Mouse (Mus musculus) kidney, embryonic 15.5 days (tissue): Measurements from ENCODE around the gene Cd164l2. TPM values are rescaled to one million over a fixed set of nuclear protein-coding genes. Genes with fewer than 3 reads are reported as not detected.
A peak's percentile ranks its signal among the peaks of the same experiment; 100 is the strongest.

Experiments
- ATAC-seq: fragments of 200-750 bp; cut with Nextera tagmentation; replicated peaks from 2 replicates; pipeline ENCODE4 v1.8.0; 2017; ENCODE audit warnings: moderate TSS enrichment; ENCODE audit not compliant: low FRiP score
- H3K27ac ChIP-seq: fragments of 300-500 bp; sonication (generic); 2 replicates; pipeline ENCODE4 v1.5.1; 2015; ENCODE audit warnings: mild to moderate bottlenecking, inconsistent platforms
- H3K27me3 ChIP-seq: fragments of 300-500 bp; sonication (generic); 2 replicates; pipeline ENCODE4 v1.6.1; 2015; ENCODE audit warnings: inconsistent platforms
- H3K36me3 ChIP-seq: fragments of 300-500 bp; sonication (generic); 2 replicates; pipeline ENCODE4 v1.6.1; 2015; ENCODE audit warnings: inconsistent platforms
- H3K4me1 ChIP-seq: fragments of 300-500 bp; sonication (generic); 2 replicates; pipeline ENCODE4 v1.6.1; 2015; ENCODE audit warnings: inconsistent platforms
- H3K4me2 ChIP-seq: fragments of 300-500 bp; sonication (generic); 2 replicates; pipeline ENCODE4 v1.6.1; 2015; ENCODE audit warnings: moderate library complexity, mild to moderate bottlenecking, inconsistent platforms
- H3K4me3 ChIP-seq: fragments of 300-500 bp; sonication (generic); replicated peaks from 2 replicates; pipeline ENCODE4 v1.5.1; 2015; ENCODE audit warnings: mild to moderate bottlenecking, inconsistent platforms
- H3K9ac ChIP-seq: fragments of 300-500 bp; sonication (generic); 2 replicates; pipeline ENCODE4 v1.6.1; 2015; ENCODE audit warnings: mild to moderate bottlenecking, inconsistent platforms
- H3K9me3 ChIP-seq: fragments of 300-500 bp; sonication (generic); replicated peaks from 2 replicates; pipeline ENCODE4 v1.6.1; 2016; ENCODE audit warnings: inconsistent platforms
- WGBS: fragments of 180-500 bp; shearing (Covaris S2); methylation state at CpG from one replicate; pipeline ENCODE4 v1.1.7; 2015; ENCODE audit warnings: mixed read lengths; 5-methylcytosine and 5-hydroxymethylcytosine counted together
- polyA plus RNA-seq: library from polyadenylated mRNA; unstranded; fragments of >200 nt; fragmentation: Nextera tagmentation; extraction: Ambion mirVana; gene quantifications from 2 replicates; pipeline ENCODE4 v1.2.1, GENCODE M21; 2015

The Cd164l2 gene
- polyA plus RNA-seq, 1 experiment from 2014 or later = 8.2 TPM

GRCm38 (mm10) chr4:133197355-133197754, 14.6 kb upstream of the Cd164l2 start:
- Histone ChIP-seq H3K9me3 (no peaks in the 10 kb centered on the region), H3K36me3 (peaks cover 51% of the 10 kb centered on the region), H3K9ac (no peak overlapping the region), H3K4me3 (no peak overlapping the region), H3K4me2 (0 out of 2 replicates have a peak overlapping the region, but pooled peaks have one; percentile 22), H3K4me1 (peaks cover 59% of the 10 kb centered on the region), H3K27ac (peak overlapping the region; percentile 92), H3K27me3 (no peaks in the 10 kb centered on the region)
- WGBS = 15% methylated on average over 5 of the region's 5 CpGs
- ATAC-seq = no peak

GRCm38 (mm10) chr4:133197801-133198286, 14.1 kb upstream of the Cd164l2 start:
- ATAC-seq = peak; percentile 44; the same call in 1 of the 2 replicates
- Histone ChIP-seq H3K36me3 (peaks cover 46% of the 10 kb centered on the region), H3K27me3 (no peaks in the 10 kb centered on the region), H3K4me1 (peaks cover 59% of the 10 kb centered on the region), H3K9ac (no peak overlapping the region), H3K4me2 (0 out of 2 replicates have a peak overlapping the region, but pooled peaks have one; percentile 22), H3K4me3 (no peak overlapping the region), H3K9me3 (no peaks in the 10 kb centered on the region), H3K27ac (peak overlapping the region; percentile 92)
- WGBS = 21% methylated on average over 13 of the region's 13 CpGs

- 26% methylated on average over 19 of the region's 19 CpGs for WGBS
- Histone ChIP-seq H3K36me3 (peaks cover 39% of the 10 kb centered on the region), H3K4me2 (0 out of 2 replicates have a peak overlapping the region, but pooled peaks have one; percentile 22), H3K9ac (no peak overlapping the region), H3K4me1 (peaks cover 59% of the 10 kb centered on the region), H3K4me3 (no peak overlapping the region), H3K9me3 (no peaks in the 10 kb centered on the region), H3K27ac (peak overlapping the region; percentile 92), H3K27me3 (no peaks in the 10 kb centered on the region)
- ATAC-seq = 0 out of 2 replicates have a peak, but pooled peaks have one; percentile 13
Observed at GRCm38 (mm10) chr4:133198337-133199180, 13.4 kb upstream of the Cd164l2 start.

GRCm38 (mm10) chr4:133199743-133200142, 12.2 kb upstream of the Cd164l2 start:
- WGBS = 71% methylated on average over 6 of the region's 6 CpGs
- H3K36me3 ChIP-seq = peaks cover 27% of the 10 kb centered on the region
- no peak overlapping the region for H3K4me3 ChIP-seq
- H3K9ac ChIP-seq = peak overlapping the region; percentile 26; the same call in 1 of the 2 replicates
- H3K27ac ChIP-seq = peak overlapping the region; percentile 70
- ATAC-seq = no peak
- H3K4me1 ChIP-seq = peaks cover 64% of the 10 kb centered on the region
- H3K27me3 ChIP-seq = no peaks in the 10 kb centered on the region
- H3K4me2 ChIP-seq = peak overlapping the region; percentile 31; the same call in 1 of the 2 replicates
- no peaks in the 10 kb centered on the region for H3K9me3 ChIP-seq

GRCm38 (mm10) chr4:133200343-133200742, 11.6 kb upstream of the Cd164l2 start:
- Histone ChIP-seq H3K27me3 (no peaks in the 10 kb centered on the region), H3K9ac (peak overlapping the region; percentile 26), H3K4me2 (peak overlapping the region; percentile 31), H3K36me3 (peaks cover 21% of the 10 kb centered on the region), H3K27ac (peak overlapping the region; percentile 70), H3K4me3 (no peak overlapping the region), H3K4me1 (peaks cover 68% of the 10 kb centered on the region), H3K9me3 (no peaks in the 10 kb centered on the region)
- 38% methylated on average over 21 of the region's 21 CpGs for WGBS
- no peak for ATAC-seq

GRCm38 (mm10) chr4:133201006-133201771, 10.7 kb upstream of the Cd164l2 start:
- ATAC-seq = 0 out of 2 replicates have a peak, but pooled peaks have one; percentile 7
- Histone ChIP-seq H3K9ac (no peak overlapping the region), H3K36me3 (peaks cover 12% of the 10 kb centered on the region), H3K27me3 (no peaks in the 10 kb centered on the region), H3K4me2 (no peak overlapping the region), H3K4me1 (peaks cover 62% of the 10 kb centered on the region), H3K27ac (peak overlapping the region; percentile 70), H3K4me3 (no peak overlapping the region), H3K9me3 (no peaks in the 10 kb centered on the region)
- WGBS = 47% methylated on average over 8 of the region's 8 CpGs

GRCm38 (mm10) chr4:133202254-133202653, 9.7 kb upstream of the Cd164l2 start:
- no peak for ATAC-seq
- 83% methylated on average over 3 of the region's 3 CpGs for WGBS
- no peak overlapping the region for H3K4me2 ChIP-seq
- 0 out of 2 replicates have a peak, but pooled peaks cover 2% of the 10 kb centered on the region for H3K36me3 ChIP-seq
- no peaks in the 10 kb centered on the region for H3K27me3 ChIP-seq
- H3K4me1 ChIP-seq = peaks cover 51% of the 10 kb centered on the region
- no peak overlapping the region for H3K4me3 ChIP-seq
- peak overlapping the region; percentile 4; the same call in 1 of the 2 replicates for H3K27ac ChIP-seq
- no peak overlapping the region for H3K9ac ChIP-seq
- no peaks in the 10 kb centered on the region for H3K9me3 ChIP-seq

- no peak overlapping the region for H3K4me2 ChIP-seq
- no peaks in the 10 kb centered on the region for H3K9me3 ChIP-seq
- no peaks in the 10 kb centered on the region for H3K27me3 ChIP-seq
- 71% methylated on average over 3 of the region's 3 CpGs for WGBS
- ATAC-seq = no peak
- H3K27ac ChIP-seq = no peak overlapping the region
- H3K4me3 ChIP-seq = no peak overlapping the region
- H3K9ac ChIP-seq = no peak overlapping the region
- H3K36me3 ChIP-seq = no peaks in the 10 kb centered on the region
- H3K4me1 ChIP-seq = peaks cover 38% of the 10 kb centered on the region
Observed at GRCm38 (mm10) chr4:133203591-133203990, 8.3 kb upstream of the Cd164l2 start.

- H3K9me3 ChIP-seq = no peaks in the 10 kb centered on the region
- no peak overlapping the region for H3K4me3 ChIP-seq
- WGBS = 29% methylated on average over 7 of the region's 7 CpGs
- no peaks in the 10 kb centered on the region for H3K27me3 ChIP-seq
- H3K9ac ChIP-seq = no peak overlapping the region
- no peak overlapping the region for H3K4me2 ChIP-seq
- H3K4me1 ChIP-seq = peaks cover 32% of the 10 kb centered on the region
- H3K36me3 ChIP-seq = no peaks in the 10 kb centered on the region
- ATAC-seq = no peak
- peak overlapping the region; percentile 59; the same call in 1 of the 2 replicates for H3K27ac ChIP-seq
Observed at GRCm38 (mm10) chr4:133204379-133204778, 7.6 kb upstream of the Cd164l2 start.

- Histone ChIP-seq H3K4me1 (peaks cover 34% of the 10 kb centered on the region), H3K4me2 (no peak overlapping the region), H3K36me3 (no peaks in the 10 kb centered on the region), H3K27me3 (peaks cover 43% of the 10 kb centered on the region), H3K4me3 (no peak overlapping the region), H3K9me3 (no peaks in the 10 kb centered on the region), H3K27ac (no peak overlapping the region), H3K9ac (no peak overlapping the region)
- 4% methylated on average over 11 of the region's 11 CpGs for WGBS
- no peak for ATAC-seq
Observed at GRCm38 (mm10) chr4:133209366-133209765, 2.6 kb upstream of the Cd164l2 start.

GRCm38 (mm10) chr4:133210023-133210787, 1.7 kb upstream of the Cd164l2 start:
- 93% methylated on average over 24 of the region's 24 CpGs for WGBS
- no peak overlapping the region for H3K27ac ChIP-seq
- H3K9ac ChIP-seq = no peak overlapping the region
- H3K36me3 ChIP-seq = no peaks in the 10 kb centered on the region
- ATAC-seq = no peak
- H3K4me3 ChIP-seq = no peak overlapping the region
- peaks cover 26% of the 10 kb centered on the region for H3K4me1 ChIP-seq
- H3K27me3 ChIP-seq = peaks cover 45% of the 10 kb centered on the region
- no peaks in the 10 kb centered on the region for H3K9me3 ChIP-seq
- H3K4me2 ChIP-seq = no peak overlapping the region
